Mouse (Mus musculus) CD4-positive naive resting alpha-beta T cell, adult 57 days (primary cell): Measurements from ENCODE around the gene Pxmp2. TPM values are rescaled to one million over a fixed set of nuclear protein-coding genes. Genes with fewer than 3 reads are reported as not detected.

Source experiments
- total RNA-seq: library from RNA; stranded (reverse); gene quantifications from one replicate; pipeline ENCODE4 v1.2.4, GENCODE M21; 2023

Gene Pxmp2
- 4.1 TPM for total RNA-seq

GRCm38 (mm10) chr5:110285770-110286445 lies at the start of gene Pxmp2, which contains the start of gene Pole:
TSS of gene Pxmp2 (minus strand) at chr5:110286186.
TSS of gene Pole (plus strand) at chr5:110286306.

GRCm38 (mm10) chr5:110269141-110270101 lies 16.6 kb downstream of the Pxmp2 start, which contains the start of gene Pgam5:
TSS of gene Pgam5 (minus strand) at chr5:110269913.

GRCm38 (mm10) chr5:110230780-110231461 lies 55.1 kb downstream of the Pxmp2 start, which contains the start of gene Ankle2:
TSS of gene Ankle2 (plus strand) at chr5:110231004.

Other genes with a start within 250 kb of the Pxmp2 start
- 18.9 TPM for gene Gm17655, start 213.7 kb downstream of the Pxmp2 start, total RNA-seq
- gene Gm35315, start 191.8 kb downstream of the Pxmp2 start, total RNA-seq, result 1.0 TPM
- gene Plcxd1, start 186.2 kb downstream of the Pxmp2 start, total RNA-seq, result 0.56 TPM
- 139 TPM for gene Gtpbp6, start 178.0 kb downstream of the Pxmp2 start, total RNA-seq
- 4.2 TPM for gene Zfp605, start 176.1 kb downstream of the Pxmp2 start, total RNA-seq
- 90.4 TPM for gene Chfr, start 150.3 kb downstream of the Pxmp2 start, total RNA-seq
- 43.0 TPM for gene Golga3, start 109.5 kb downstream of the Pxmp2 start, total RNA-seq
- 57.6 TPM for gene Ankle2, start 55.2 kb downstream of the Pxmp2 start, total RNA-seq
- gene Pgam5, start 16.3 kb downstream of the Pxmp2 start, total RNA-seq, result 37.0 TPM
- 4.7 TPM for gene Pole, start 120 bp upstream of the Pxmp2 start, total RNA-seq
- gene P2rx2, start 57.0 kb upstream of the Pxmp2 start, total RNA-seq, result 0.27 TPM
- not detected for gene Lrcol1, start 58.5 kb upstream of the Pxmp2 start, total RNA-seq
- 168 TPM for gene Fbrsl1, start 162.3 kb upstream of the Pxmp2 start, total RNA-seq